Mouse (Mus musculus): ENCODE results near the gene Gm4131. TPM values are rescaled to one million over a fixed set of nuclear protein-coding genes. Genes with fewer than 3 reads are reported as not detected.

The Gm4131 gene
- polyA plus RNA-seq, 1 experiment from 2014 or later = not detected

GRCm38 (mm10) chr14:62492196-62492850, 74.4 kb downstream of the Gm4131 start:
- Histone ChIP-seq H3K36me3 (ENCODE audit: control insufficient read depth, insufficient read depth, low read length) (no peaks in the 10 kb centered on the region), H3K4me2 (replicated peaks; ENCODE audit: low read depth, low read length) (no peak overlapping the region), H3K9ac (ENCODE audit: low read depth, low read length) (no peak overlapping the region), H3K4me1 (ENCODE audit: control insufficient read depth, insufficient read depth, low read length) (no peaks in the 10 kb centered on the region), H3K27me3 (ENCODE audit: control insufficient read depth, insufficient read depth, low read length) (no peaks in the 10 kb centered on the region), H3K27ac (ENCODE audit: low read depth, low read length) (no peak overlapping the region), H3K9me3 (ENCODE audit: control insufficient read depth, low read length) (no peaks in the 10 kb centered on the region), H3K4me3 (ENCODE audit: low read length) (no peak overlapping the region)
- 34% methylated on average over 16 of the region's 16 CpGs for WGBS
- ATAC-seq (ENCODE audit: low FRiP score, low TSS enrichment) = peak; percentile 73; the same call in 1 of the 2 replicates

- Histone ChIP-seq H3K9ac (ENCODE audit: low read depth, low read length) (no peak overlapping the region), H3K4me2 (replicated peaks; ENCODE audit: low read depth, low read length) (no peak overlapping the region), H3K4me1 (ENCODE audit: control insufficient read depth, insufficient read depth, low read length) (no peaks in the 10 kb centered on the region), H3K9me3 (ENCODE audit: control insufficient read depth, low read length) (no peaks in the 10 kb centered on the region), H3K27me3 (ENCODE audit: control insufficient read depth, insufficient read depth, low read length) (no peaks in the 10 kb centered on the region), H3K4me3 (ENCODE audit: low read length) (no peak overlapping the region), H3K27ac (ENCODE audit: low read depth, low read length) (no peak overlapping the region), H3K36me3 (ENCODE audit: control insufficient read depth, insufficient read depth, low read length) (no peaks in the 10 kb centered on the region)
- no peak for ATAC-seq (ENCODE audit: low FRiP score, low TSS enrichment)
- 89% methylated on average over 7 of the region's 7 CpGs for WGBS
These were observed 78.5 kb downstream of the Gm4131 start for GRCm38 (mm10) chr14:62488270-62488669.

- Histone ChIP-seq H3K4me2 (replicated peaks; ENCODE audit: low read depth, low read length) (no peak overlapping the region), H3K36me3 (ENCODE audit: control insufficient read depth, insufficient read depth, low read length) (no peaks in the 10 kb centered on the region), H3K4me1 (ENCODE audit: control insufficient read depth, insufficient read depth, low read length) (no peaks in the 10 kb centered on the region), H3K4me3 (ENCODE audit: low read length) (no peak overlapping the region), H3K9ac (ENCODE audit: low read depth, low read length) (no peak overlapping the region), H3K27me3 (ENCODE audit: control insufficient read depth, insufficient read depth, low read length) (no peaks in the 10 kb centered on the region), H3K27ac (ENCODE audit: low read depth, low read length) (no peak overlapping the region), H3K9me3 (ENCODE audit: control insufficient read depth, low read length) (no peaks in the 10 kb centered on the region)
- 44% methylated on average over 8 of the region's 8 CpGs for WGBS
- ATAC-seq (ENCODE audit: low FRiP score, low TSS enrichment) = no peak
These were observed 85.3 kb downstream of the Gm4131 start for GRCm38 (mm10) chr14:62481381-62481780.

- 52% methylated on average over 6 of the region's 6 CpGs for WGBS
- no peaks in the 10 kb centered on the region for H3K9me3 ChIP-seq (ENCODE audit: control insufficient read depth, low read length)
- H3K4me3 ChIP-seq (ENCODE audit: low read length) = no peak overlapping the region
- ATAC-seq (ENCODE audit: low FRiP score, low TSS enrichment) = no peak
- no peak overlapping the region for H3K9ac ChIP-seq (ENCODE audit: low read depth, low read length)
- no peaks in the 10 kb centered on the region for H3K27me3 ChIP-seq (ENCODE audit: control insufficient read depth, insufficient read depth, low read length)
- H3K4me2 ChIP-seq (replicated peaks; ENCODE audit: low read depth, low read length) = no peak overlapping the region
- H3K4me1 ChIP-seq (ENCODE audit: control insufficient read depth, insufficient read depth, low read length) = no peaks in the 10 kb centered on the region
- H3K36me3 ChIP-seq (ENCODE audit: control insufficient read depth, insufficient read depth, low read length) = no peaks in the 10 kb centered on the region
- no peak overlapping the region for H3K27ac ChIP-seq (ENCODE audit: low read depth, low read length)
These were observed 87.3 kb downstream of the Gm4131 start for GRCm38 (mm10) chr14:62479395-62479794.

DNA sequence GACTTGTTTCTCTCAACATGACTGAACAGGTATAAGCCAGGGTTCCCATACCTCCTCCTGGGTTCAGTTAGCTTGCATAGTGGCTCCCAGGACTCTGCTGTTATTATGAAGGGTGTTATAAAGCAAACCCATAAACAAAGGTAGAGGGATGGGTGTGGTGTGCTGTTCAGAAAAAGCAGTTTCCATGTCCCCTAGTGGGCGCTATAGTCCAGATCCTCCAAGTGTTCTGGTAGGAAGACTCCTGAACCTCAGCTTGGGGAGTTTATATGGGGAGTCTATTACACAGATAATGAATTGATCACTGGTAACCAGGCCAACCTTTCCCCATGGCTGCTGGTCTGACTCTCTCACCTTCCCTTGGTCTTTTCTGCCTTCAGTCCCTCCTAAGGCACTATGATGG, 92.2 kb downstream of the Gm4131 start:
- H3K4me3 ChIP-seq (ENCODE audit: low read length) = no peak overlapping the region
- H3K9ac ChIP-seq (ENCODE audit: low read depth, low read length) = no peak overlapping the region
- no peak for ATAC-seq (ENCODE audit: low FRiP score, low TSS enrichment)
- H3K27ac ChIP-seq (ENCODE audit: low read depth, low read length) = no peak overlapping the region
- WGBS = 57% methylated on average over 1 of the region's 1 CpGs
- no peak overlapping the region for H3K4me2 ChIP-seq (replicated peaks; ENCODE audit: low read depth, low read length)
- H3K36me3 ChIP-seq (ENCODE audit: control insufficient read depth, insufficient read depth, low read length) = no peaks in the 10 kb centered on the region
- no peaks in the 10 kb centered on the region for H3K4me1 ChIP-seq (ENCODE audit: control insufficient read depth, insufficient read depth, low read length)
- no peaks in the 10 kb centered on the region for H3K9me3 ChIP-seq (ENCODE audit: control insufficient read depth, low read length)
- no peaks in the 10 kb centered on the region for H3K27me3 ChIP-seq (ENCODE audit: control insufficient read depth, insufficient read depth, low read length)

DNA sequence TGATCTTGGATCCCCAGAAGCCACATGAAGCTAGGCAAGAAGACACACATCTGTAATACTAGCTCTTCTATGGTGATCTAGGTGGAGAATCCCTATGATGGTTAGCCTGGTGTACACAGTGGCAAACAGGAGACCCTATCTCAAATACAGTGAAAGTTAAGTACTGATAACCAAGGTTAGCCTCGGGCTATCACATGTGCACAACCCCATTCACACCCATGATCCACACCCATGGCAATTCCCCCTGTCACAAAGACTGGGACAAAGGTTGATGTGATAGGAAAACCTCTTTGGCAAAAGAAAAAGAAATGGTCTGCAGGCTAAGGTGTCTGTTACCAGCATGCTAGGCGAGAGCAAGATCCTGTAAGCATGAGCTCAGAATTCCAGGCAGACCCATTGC, 94.7 kb downstream of the Gm4131 start:
- 78% methylated on average over 2 of the region's 2 CpGs for WGBS
- no peak for ATAC-seq (ENCODE audit: low FRiP score, low TSS enrichment)

DNA sequence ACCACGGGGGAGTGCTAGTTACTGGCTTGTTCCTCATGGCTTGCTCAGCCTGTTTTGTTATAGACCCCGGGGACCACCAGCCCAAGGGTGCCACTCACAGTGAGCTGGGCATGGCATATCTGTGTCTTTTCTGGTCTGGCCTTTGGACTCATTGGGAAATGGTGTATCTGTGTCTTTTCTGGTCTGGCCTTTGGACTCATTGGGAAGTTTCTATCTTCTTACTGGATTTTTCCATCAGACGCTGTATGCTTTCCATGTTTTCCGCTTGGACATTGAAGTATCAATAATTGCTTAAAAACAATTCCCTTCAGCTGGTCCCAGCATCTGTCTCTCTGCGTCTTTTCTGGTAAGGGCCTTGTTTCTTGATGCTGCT, 98.0 kb downstream of the Gm4131 start:
- H3K27me3 ChIP-seq (ENCODE audit: control insufficient read depth, insufficient read depth, low read length) = no peaks in the 10 kb centered on the region
- no peak overlapping the region for H3K9ac ChIP-seq (ENCODE audit: low read depth, low read length)
- no peak for ATAC-seq (ENCODE audit: low FRiP score, low TSS enrichment)
- no peak overlapping the region for H3K4me3 ChIP-seq (ENCODE audit: low read length)
- WGBS = 88% methylated on average over 5 of the region's 5 CpGs
- no peaks in the 10 kb centered on the region for H3K36me3 ChIP-seq (ENCODE audit: control insufficient read depth, insufficient read depth, low read length)
- H3K4me1 ChIP-seq (ENCODE audit: control insufficient read depth, insufficient read depth, low read length) = no peaks in the 10 kb centered on the region
- H3K4me2 ChIP-seq (replicated peaks; ENCODE audit: low read depth, low read length) = no peak overlapping the region
- no peak overlapping the region for H3K27ac ChIP-seq (ENCODE audit: low read depth, low read length)
- H3K9me3 ChIP-seq (ENCODE audit: control insufficient read depth, low read length) = no peaks in the 10 kb centered on the region

More for the DNA sequence above, 94.7 kb downstream of the Gm4131 start:
- H3K4me1 ChIP-seq (ENCODE audit: control insufficient read depth, insufficient read depth, low read length) = no peaks in the 10 kb centered on the region
- no peaks in the 10 kb centered on the region for H3K9me3 ChIP-seq (ENCODE audit: control insufficient read depth, low read length)
- no peak overlapping the region for H3K4me3 ChIP-seq (ENCODE audit: low read length)
- H3K27me3 ChIP-seq (ENCODE audit: control insufficient read depth, insufficient read depth, low read length) = no peaks in the 10 kb centered on the region
- H3K36me3 ChIP-seq (ENCODE audit: control insufficient read depth, insufficient read depth, low read length) = no peaks in the 10 kb centered on the region
- no peak overlapping the region for H3K9ac ChIP-seq (ENCODE audit: low read depth, low read length)
- no peak overlapping the region for H3K27ac ChIP-seq (ENCODE audit: low read depth, low read length)
- no peak overlapping the region for H3K4me2 ChIP-seq (replicated peaks; ENCODE audit: low read depth, low read length)

GRCm38 (mm10) chr14:62468119-62468752, 98.5 kb downstream of the Gm4131 start:
- Histone ChIP-seq H3K36me3 (ENCODE audit: control insufficient read depth, insufficient read depth, low read length) (no peaks in the 10 kb centered on the region), H3K27me3 (ENCODE audit: control insufficient read depth, insufficient read depth, low read length) (no peaks in the 10 kb centered on the region), H3K9me3 (ENCODE audit: control insufficient read depth, low read length) (no peaks in the 10 kb centered on the region), H3K4me2 (replicated peaks; ENCODE audit: low read depth, low read length) (no peak overlapping the region), H3K4me3 (ENCODE audit: low read length) (no peak overlapping the region), H3K4me1 (ENCODE audit: control insufficient read depth, insufficient read depth, low read length) (no peaks in the 10 kb centered on the region), H3K27ac (ENCODE audit: low read depth, low read length) (no peak overlapping the region), H3K9ac (ENCODE audit: low read depth, low read length) (no peak overlapping the region)
- ATAC-seq (ENCODE audit: low FRiP score, low TSS enrichment) = no peak
- WGBS = 71% methylated on average over 6 of the region's 6 CpGs

GRCm38 (mm10) chr14:62464966-62465365, 101.8 kb downstream of the Gm4131 start:
- no peak overlapping the region for H3K9ac ChIP-seq (ENCODE audit: low read depth, low read length)
- H3K4me3 ChIP-seq (ENCODE audit: low read length) = no peak overlapping the region
- H3K36me3 ChIP-seq (ENCODE audit: control insufficient read depth, insufficient read depth, low read length) = no peaks in the 10 kb centered on the region
- ATAC-seq (ENCODE audit: low FRiP score, low TSS enrichment) = no peak
- H3K9me3 ChIP-seq (ENCODE audit: control insufficient read depth, low read length) = no peaks in the 10 kb centered on the region
- 25% methylated on average over 9 of the region's 9 CpGs for WGBS
- no peaks in the 10 kb centered on the region for H3K4me1 ChIP-seq (ENCODE audit: control insufficient read depth, insufficient read depth, low read length)
- H3K4me2 ChIP-seq (replicated peaks; ENCODE audit: low read depth, low read length) = no peak overlapping the region; the same call in 1 of the 2 replicates
- no peaks in the 10 kb centered on the region for H3K27me3 ChIP-seq (ENCODE audit: control insufficient read depth, insufficient read depth, low read length)
- no peak overlapping the region for H3K27ac ChIP-seq (ENCODE audit: low read depth, low read length)
